10 mouse cellular contexts compared by ENCODE assay signal in genomic region chr9:27308561-27308960, GRCm38 (mm10). TPM values are rescaled to one million over a fixed set of nuclear protein-coding genes. Genes with fewer than 3 reads are reported as not detected.
A peak's percentile ranks its signal among the peaks of the same experiment; 100 is the strongest.
DNase-seq lines count a peak whose midpoint lies in the region; ATAC-seq lines count a peak whose summit lies in the region.
"Had no signal": no experiment of that assay in that cellular context is flagged by ENCODE, and none has a peak within 500 bp of the region (broad histone marks: within the 10 kb centered on the region; RNA-seq: fewer than 3 reads in every experiment).

No protein-coding gene starts in this region.

- H3K9me3 ChIP-seq in midbrain, embryonic 16.5 days (replicated peaks; ENCODE audit: control insufficient read depth, low read length, poor library complexity, severe bottlenecking): no peaks in the 10 kb centered on the region
- H3K9me3 ChIP-seq: kidney, embryonic 15.5 days; limb, embryonic 15.5 days had no signal

- peak; percentile 62 for DNase-seq in cerebellum, adult 11-12 months
- DNase-seq in cerebellum, adult 9-10 months: no peak
- peak; percentile 40 for DNase-seq in ZHBTc4 (ENCODE audit: low read depth, low spot score)
- DNase-seq in frontal cortex, postnatal 14 days (ENCODE audit: low spot score in 2 of 2): peak; percentile 61 to 70
- no peak for DNase-seq in thymus, postnatal 4 days
- no peak for DNase-seq in heart, adult 9 months (ENCODE audit: low spot score in 2 of 2)
- DNase-seq in gastrocnemius, adult 8-10 months (ENCODE audit: low spot score in 2 of 2): no peak

- WGBS in midbrain, embryonic 16.5 days: 9% methylated on average over 6 of the region's 6 CpGs

- H3K9ac ChIP-seq in midbrain, embryonic 16.5 days (ENCODE audit: low read depth, low read length): peak overlapping the region; percentile 22
- H3K9ac ChIP-seq: kidney, embryonic 15.5 days; limb, embryonic 15.5 days had no signal

- H3K36me3 ChIP-seq in midbrain, embryonic 16.5 days (ENCODE audit: control insufficient read depth, insufficient read depth, low read length): peaks cover 7% of the 10 kb centered on the region
- H3K36me3 ChIP-seq: kidney, embryonic 15.5 days; limb, embryonic 15.5 days had no signal

- H3K4me3 ChIP-seq in midbrain, embryonic 16.5 days (ENCODE audit: low read depth, low read length): no peak overlapping the region
- H3K4me3 ChIP-seq: kidney, embryonic 15.5 days; limb, embryonic 15.5 days had no signal

- peak overlapping the region; percentile 87 for H3K27ac ChIP-seq in midbrain, embryonic 16.5 days (ENCODE audit: low read length)
- H3K27ac ChIP-seq: kidney, embryonic 15.5 days; limb, embryonic 15.5 days had no signal

- H3K4me2 ChIP-seq in midbrain, embryonic 16.5 days (ENCODE audit: low read length): peak overlapping the region; percentile 31
- H3K4me2 ChIP-seq: kidney, embryonic 15.5 days; limb, embryonic 15.5 days had no signal

- H3K4me1 ChIP-seq in midbrain, embryonic 16.5 days (ENCODE audit: control insufficient read depth, insufficient read depth, low read length): peaks cover 49% of the 10 kb centered on the region

- ATAC-seq in midbrain, embryonic 16.5 days: peak; percentile 73

- no peaks in the 10 kb centered on the region for H3K27me3 ChIP-seq in midbrain, embryonic 16.5 days (ENCODE audit: control insufficient read depth, insufficient read depth, low read depth, low read length)
- H3K27me3 ChIP-seq: kidney, embryonic 15.5 days had no signal

RNA-seq across cellular contexts. Expression of gene Igsf9b, which starts 9.6 kb away (rescaled TPM):
- polyA plus RNA-seq in midbrain, embryonic 16.5 days (2015; fragmentation: Nextera tagmentation; extraction: Ambion mirVana): 21.9 and 22.8 TPM in 2 replicates
- total RNA-seq in gastrocnemius, adult 8-10 months (2022): 1 to 10 TPM in 3 of 4 experiments, under 1 TPM in 1; 0.67 to 1.4 (median 1.0) TPM

Comparison
In these comparisons a context has a peak if more than half of its experiments do, and no peak if none do; other contexts are left out.
1. DNase-seq: peak in cerebellum, adult 11-12 months (single experiment), ZHBTc4 (single experiment) and frontal cortex, postnatal 14 days (2 of 2); none in cerebellum, adult 9-10 months (single experiment), thymus, postnatal 4 days (single experiment), heart, adult 9 months (0 of 2) and gastrocnemius, adult 8-10 months (0 of 2).